Mouse (Mus musculus) erythroblast, adult 5-6 weeks (primary cell): ENCODE results near the gene Gm8334. TPM values are rescaled to one million over a fixed set of nuclear protein-coding genes. Genes with fewer than 3 reads are reported as not detected.
"Not testable (repeated sequence)": the region's sequence is repeated elsewhere in the genome, so short reads cannot be mapped to it uniquely, and the experiment has no call there.

Source experiments
- ATAC-seq: replicated peaks from 2 replicates; pipeline ENCODE4 v1.8.0; 2016; ENCODE audit warnings: moderate number of reproducible peaks, mild to moderate bottlenecking, moderate TSS enrichment, inconsistent platforms; ENCODE audit not compliant: poor library complexity, low FRiP score, severe bottlenecking
- total RNA-seq, 2 experiments: library from RNA; stranded (forward) in 1 of 2; stranded (reverse) in 1 of 2; fragments of 150-400 nt in 1 of 2; fragments of 200-764, 138-1000 nt in 1 of 2; gene quantifications; 2 replicates each; pipeline versions ENCODE4 v1.2.3 to v1.2.4; 2015 to 2017; ENCODE audit warnings: low replicate concordance in 2 of 2

Gm8334 gene
- total RNA-seq (2015; ENCODE audit: low replicate concordance) = not detected in 2 replicates
- not detected in 2 replicates for total RNA-seq (2017; ENCODE audit: low replicate concordance)

- ATAC-seq = not testable (repeated sequence)
Measured at GRCm38 (mm10) chrX:148615053-148615452, at the start of gene Gm8334. TSS of gene Gm8334 (minus strand) at chrX:148615153.

- not testable (repeated sequence) for ATAC-seq
Measured at GRCm38 (mm10) chrX:148663298-148663697, 48.3 kb upstream of the Gm8334 start, which contains the start of gene Gm15127. TSS of gene Gm15127 (plus strand) at chrX:148663598.

Other genes starting within 250 kb of the Gm8334 start
- gene Gm15114, start 126.2 kb downstream of the Gm8334 start, total RNA-seq (2015; ENCODE audit: low replicate concordance) = not detected in 2 replicates
- gene Gm15114, start 126.2 kb downstream of the Gm8334 start, total RNA-seq (2017; ENCODE audit: low replicate concordance) = not detected in 2 replicates
- gene Gm15127, start 48.4 kb upstream of the Gm8334 start, total RNA-seq (2015; ENCODE audit: low replicate concordance) = not detected in 2 replicates
- not detected in 2 replicates for gene Gm15127, start 48.4 kb upstream of the Gm8334 start, total RNA-seq (2017; ENCODE audit: low replicate concordance)
- gene Luzp4, start 242.5 kb upstream of the Gm8334 start, total RNA-seq (2015; ENCODE audit: low replicate concordance) = not detected in 2 replicates
- not detected in 2 replicates for gene Luzp4, start 242.5 kb upstream of the Gm8334 start, total RNA-seq (2017; ENCODE audit: low replicate concordance)